Mouse (Mus musculus) heart, postnatal 25 days (tissue): ENCODE results near the gene Gli1. TPM values are rescaled to one million over a fixed set of nuclear protein-coding genes. Genes with fewer than 3 reads are reported as not detected.

Experiments
- DNase-seq: peaks from one replicate; pipeline ENCODE4 v3.0.0; 2022; ENCODE audit warnings: low spot score
- intact Hi-C: fragments of 180-260 bp; cut with DNase I; formaldehyde crosslinking; loops from one replicate; pipeline ENCODE4 v1.15.1; 2025
- total RNA-seq, 2 experiments: library from RNA; stranded (reverse); gene quantifications; 2 replicates each; pipeline ENCODE4 v1.2.3; 2021

Gene Gli1
- total RNA-seq, 2 experiments from 2014 or later, result 0.89 to 1.1 TPM

DNA sequence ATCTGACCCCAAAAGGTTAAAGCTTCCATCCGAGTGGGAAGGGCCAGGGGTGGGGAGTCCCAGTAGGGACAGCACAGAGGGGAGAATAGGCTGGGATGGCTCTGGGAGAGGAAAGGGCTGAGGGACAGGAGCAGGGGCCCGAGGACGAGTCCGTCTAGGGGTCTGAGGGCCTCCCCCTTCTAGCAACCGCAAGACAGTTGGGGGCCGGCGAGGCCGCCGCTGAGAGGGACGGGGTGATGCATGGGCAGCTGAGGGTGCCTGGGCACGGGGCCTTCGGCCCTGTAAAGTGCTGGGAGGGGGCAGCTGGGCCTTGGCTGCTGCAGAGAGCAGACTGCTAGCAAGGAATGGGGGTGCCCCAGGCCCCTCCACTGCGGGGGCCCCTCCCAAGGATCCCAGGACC lies 56.1 kb downstream of the Gli1 start:
- intact Hi-C loops, result loop anchor here (2.0 kb wide), 1 partner anchor 17 kb away; no protein-coding TSS in a partner anchor
- DNase-seq, result no peak

GRCm38 (mm10) chr10:127284724-127285500 lies 56.9 kb downstream of the Gli1 start:
- intact Hi-C loops, result no loop called here
- no peak for DNase-seq

GRCm38 (mm10) chr10:127284105-127284622 lies 57.6 kb downstream of the Gli1 start:
- intact Hi-C loops, result no loop called here
- no peak for DNase-seq

GRCm38 (mm10) chr10:127282620-127283215 lies 59.1 kb downstream of the Gli1 start:
- intact Hi-C loops, result no loop called here
- DNase-seq, result no peak

GRCm38 (mm10) chr10:127281316-127281715 lies 60.5 kb downstream of the Gli1 start:
- no peak for DNase-seq
- intact Hi-C loops, result no loop called here

Other genes starting within 250 kb of the Gli1 start
- gene Os9, start 220.8 kb downstream of the Gli1 start, total RNA-seq, result 10 to 100 TPM; 25.0 to 25.1 TPM
- 1 to 10 TPM; 1.5 to 1.6 TPM for gene B4galnt1, start 176.7 kb downstream of the Gli1 start, total RNA-seq
- gene Slc26a10, start 161.3 kb downstream of the Gli1 start, total RNA-seq, result 10 to 100 TPM; 18.2 to 29.2 TPM
- gene Arhgef25, start 151.9 kb downstream of the Gli1 start, total RNA-seq, result 10 to 100 TPM; 10.9 to 12.7 TPM
- gene Dtx3, start 146.2 kb downstream of the Gli1 start, total RNA-seq, result 10 to 100 TPM; 26.3 to 28.6 TPM
- gene Pip4k2c, start 130.4 kb downstream of the Gli1 start, total RNA-seq, result 10 to 100 TPM; 23.3 to 24.6 TPM
- under 1 TPM; 0.45 to 0.49 TPM for gene Kif5a, start 78.6 kb downstream of the Gli1 start, total RNA-seq
- gene Dctn2, start 75.6 kb downstream of the Gli1 start, total RNA-seq, result 100 to 1,000 TPM; 136 to 142 TPM
- 10 to 100 TPM; 20.9 to 21.4 TPM for gene Mbd6, start 53.0 kb downstream of the Gli1 start, total RNA-seq
- 10 to 100 TPM; 37.9 to 38.9 TPM for gene Mars, start 30.2 kb downstream of the Gli1 start, total RNA-seq
- gene Arhgap9, start 20.0 kb downstream of the Gli1 start, total RNA-seq, result 1 to 10 TPM; 3.0 to 3.4 TPM
- not detected for gene Inhbe, start 12.4 kb upstream of the Gli1 start, total RNA-seq
- not detected for gene Inhbc, start 28.5 kb upstream of the Gli1 start, total RNA-seq
- 100 to 1,000 TPM; 145 to 159 TPM for gene R3hdm2, start 38.4 kb upstream of the Gli1 start, total RNA-seq
- under 1 TPM; 0.22 to 0.70 TPM for gene Stac3, start 159.7 kb upstream of the Gli1 start, total RNA-seq
- gene Ndufa4l2, start 173.0 kb upstream of the Gli1 start, total RNA-seq, result 10 to 100 TPM; 22.6 to 33.1 TPM
- 10 to 100 TPM; 44.3 TPM for gene Shmt2, start 180.5 kb upstream of the Gli1 start, total RNA-seq
- under 1 TPM; 0.31 to 0.34 TPM for gene Nxph4, start 192.6 kb upstream of the Gli1 start, total RNA-seq